Mouse (Mus musculus): ENCODE data around the gene Rgs10. TPM values are rescaled to one million over a fixed set of nuclear protein-coding genes. Genes with fewer than 3 reads are reported as not detected.
A peak's percentile ranks its signal among the peaks of the same experiment; 100 is the strongest.
"Not testable (repeated sequence)": the region's sequence is repeated elsewhere in the genome, so short reads cannot be mapped to it uniquely, and the experiment has no call there.

Gene Rgs10
- total RNA-seq, 1 experiment from 2014 or later: 27.0 TPM

- no peak for ATAC-seq (ENCODE audit: extremely low read depth, insufficient number of reproducible peaks, low FRiP score, poor library complexity, severe bottlenecking)
Observed at GRCm38 (mm10) chr7:128350316-128350715, 68.2 kb downstream of the Rgs10 start.

- no peak for ATAC-seq (ENCODE audit: extremely low read depth, insufficient number of reproducible peaks, low FRiP score, poor library complexity, severe bottlenecking)
Observed at GRCm38 (mm10) chr7:128349751-128350150, 68.8 kb downstream of the Rgs10 start.

GRCm38 (mm10) chr7:128348608-128349007 lies 70.0 kb downstream of the Rgs10 start:
- no peak for ATAC-seq (ENCODE audit: extremely low read depth, insufficient number of reproducible peaks, low FRiP score, poor library complexity, severe bottlenecking)

- no peak for ATAC-seq (ENCODE audit: extremely low read depth, insufficient number of reproducible peaks, low FRiP score, poor library complexity, severe bottlenecking)
Observed at GRCm38 (mm10) chr7:128346991-128347390, 71.6 kb downstream of the Rgs10 start.

- no peak for ATAC-seq (ENCODE audit: extremely low read depth, insufficient number of reproducible peaks, low FRiP score, poor library complexity, severe bottlenecking)
Observed at GRCm38 (mm10) chr7:128346522-128346921, 72.0 kb downstream of the Rgs10 start.

- no peak for ATAC-seq (ENCODE audit: extremely low read depth, insufficient number of reproducible peaks, low FRiP score, poor library complexity, severe bottlenecking)
Observed at GRCm38 (mm10) chr7:128345691-128346090, 72.9 kb downstream of the Rgs10 start.

GRCm38 (mm10) chr7:128344928-128345653 lies 73.5 kb downstream of the Rgs10 start:
- peak; percentile 39; the same call in 1 of the 2 replicates for ATAC-seq (ENCODE audit: extremely low read depth, insufficient number of reproducible peaks, low FRiP score, poor library complexity, severe bottlenecking)

GRCm38 (mm10) chr7:128344488-128344887 lies 74.1 kb downstream of the Rgs10 start:
- no peak for ATAC-seq (ENCODE audit: extremely low read depth, insufficient number of reproducible peaks, low FRiP score, poor library complexity, severe bottlenecking)

- ATAC-seq (ENCODE audit: extremely low read depth, insufficient number of reproducible peaks, low FRiP score, poor library complexity, severe bottlenecking): not testable (repeated sequence)
Observed at GRCm38 (mm10) chr7:128342691-128343090, 75.9 kb downstream of the Rgs10 start.

GRCm38 (mm10) chr7:128340321-128340720 lies 78.2 kb downstream of the Rgs10 start:
- not testable (repeated sequence) for ATAC-seq (ENCODE audit: extremely low read depth, insufficient number of reproducible peaks, low FRiP score, poor library complexity, severe bottlenecking)

- peak; percentile 80 for ATAC-seq (ENCODE audit: extremely low read depth, insufficient number of reproducible peaks, low FRiP score, poor library complexity, severe bottlenecking)
Observed at GRCm38 (mm10) chr7:128332896-128333295, 85.7 kb downstream of the Rgs10 start.

- no peak for ATAC-seq (ENCODE audit: extremely low read depth, insufficient number of reproducible peaks, low FRiP score, poor library complexity, severe bottlenecking)
Observed at GRCm38 (mm10) chr7:128330981-128331380, 87.6 kb downstream of the Rgs10 start.

- no peak for ATAC-seq (ENCODE audit: extremely low read depth, insufficient number of reproducible peaks, low FRiP score, poor library complexity, severe bottlenecking)
Observed at GRCm38 (mm10) chr7:128324977-128325376, 93.6 kb downstream of the Rgs10 start.

Other genes with a start within 250 kb of the Rgs10 start
- not detected in 2 replicates for gene Cox6a2, start 212.4 kb downstream of the Rgs10 start, total RNA-seq (2017)
- 5.8 and 7.1 TPM in 2 replicates for gene Armc5, start 181.4 kb downstream of the Rgs10 start, total RNA-seq (2017)
- gene 9130023H24Rik, start 180.7 kb downstream of the Rgs10 start, total RNA-seq (2017): 5.2 and 5.6 TPM in 2 replicates
- gene Tgfb1i1, start 171.9 kb downstream of the Rgs10 start, total RNA-seq (2017): 0.70 and 1.2 TPM in 2 replicates
- gene Slc5a2, start 153.1 kb downstream of the Rgs10 start, total RNA-seq (2017): not detected in 2 replicates
- 10.4 and 11.4 TPM in 2 replicates for gene BC017158, start 120.6 kb downstream of the Rgs10 start, total RNA-seq (2017)
- 98.0 and 109 TPM in 2 replicates for gene Tial1, start 43.0 kb upstream of the Rgs10 start, total RNA-seq (2017)
- 0.70 and 0.98 TPM in 2 replicates for gene Bag3, start 104.9 kb upstream of the Rgs10 start, total RNA-seq (2017)
- 67.3 and 70.7 TPM in 2 replicates for gene Inpp5f, start 192.6 kb upstream of the Rgs10 start, total RNA-seq (2017)

All from neutrophil, adult 5-6 weeks (primary cell).